Mouse (Mus musculus): ENCODE data around the gene 3110082I17Rik. TPM values are rescaled to one million over a fixed set of nuclear protein-coding genes. Genes with fewer than 3 reads are reported as not detected.

Gene 3110082I17Rik
- polyA plus RNA-seq, 1 experiment, result 16.4 TPM

GRCm38 (mm10) chr5:139366484-139366883 is 93.8 kb downstream of the 3110082I17Rik start:
- 0 out of 2 replicates have a peak overlapping the region, but pooled peaks have one; percentile 7 for H3K4me3 ChIP-seq (ENCODE audit: insufficient read depth, low read length)
- TF ChIP-seq POLR2A (IDR thresholded peaks at IDR 0.05; ENCODE audit: borderline replicate concordance, low read depth, low read length), result no peak
- no peak for TF ChIP-seq CTCF (IDR thresholded peaks at IDR 0.05; ENCODE audit: low read depth, low read length)
- peak overlapping the region; percentile 94 for H3K27ac ChIP-seq (ENCODE audit: insufficient read depth, low read depth, low read length)
- peaks cover 64% of the 10 kb centered on the region for H3K4me1 ChIP-seq (ENCODE audit: control insufficient read depth, insufficient read depth, low read length)

- H3K27ac ChIP-seq (ENCODE audit: insufficient read depth, low read depth, low read length), result peak overlapping the region; percentile 94
- TF ChIP-seq CTCF (IDR thresholded peaks at IDR 0.05; ENCODE audit: low read depth, low read length) (no peak), POLR2A (IDR thresholded peaks at IDR 0.05; ENCODE audit: borderline replicate concordance, low read depth, low read length) (no peak)
- no peak overlapping the region for H3K4me3 ChIP-seq (ENCODE audit: insufficient read depth, low read length)
- peaks cover 62% of the 10 kb centered on the region for H3K4me1 ChIP-seq (ENCODE audit: control insufficient read depth, insufficient read depth, low read length)
Measured at GRCm38 (mm10) chr5:139365827-139366226, 94.5 kb downstream of the 3110082I17Rik start.

GRCm38 (mm10) chr5:139364911-139365571 is 95.3 kb downstream of the 3110082I17Rik start:
- Histone ChIP-seq H3K4me1 (ENCODE audit: control insufficient read depth, insufficient read depth, low read length) (peaks cover 54% of the 10 kb centered on the region), H3K27ac (ENCODE audit: insufficient read depth, low read depth, low read length) (peak overlapping the region; percentile 98), H3K4me3 (ENCODE audit: insufficient read depth, low read length) (peak overlapping the region; percentile 29)
- TF ChIP-seq POLR2A (IDR thresholded peaks at IDR 0.05; ENCODE audit: borderline replicate concordance, low read depth, low read length) (peak; percentile 64; the same call in 1 of the 2 replicates), CTCF (IDR thresholded peaks at IDR 0.05; ENCODE audit: low read depth, low read length) (no peak)

- Histone ChIP-seq H3K27ac (ENCODE audit: insufficient read depth, low read depth, low read length) (peak overlapping the region; percentile 98), H3K4me1 (ENCODE audit: control insufficient read depth, insufficient read depth, low read length) (peaks cover 48% of the 10 kb centered on the region), H3K4me3 (ENCODE audit: insufficient read depth, low read length) (peak overlapping the region; percentile 29)
- TF ChIP-seq POLR2A (IDR thresholded peaks at IDR 0.05; ENCODE audit: borderline replicate concordance, low read depth, low read length), result no peak
- TF ChIP-seq CTCF (IDR thresholded peaks at IDR 0.05; ENCODE audit: low read depth, low read length), result peak; percentile 96
Measured at GRCm38 (mm10) chr5:139364260-139364910, 95.9 kb downstream of the 3110082I17Rik start.

GRCm38 (mm10) chr5:139363858-139364257 is 96.5 kb downstream of the 3110082I17Rik start:
- H3K4me1 ChIP-seq (ENCODE audit: control insufficient read depth, insufficient read depth, low read length), result peaks cover 45% of the 10 kb centered on the region
- H3K27ac ChIP-seq (ENCODE audit: insufficient read depth, low read depth, low read length), result peak overlapping the region; percentile 98
- H3K4me3 ChIP-seq (ENCODE audit: insufficient read depth, low read length), result peak overlapping the region; percentile 13; the same call in 1 of the 2 replicates
- TF ChIP-seq CTCF (IDR thresholded peaks at IDR 0.05; ENCODE audit: low read depth, low read length) (no peak), POLR2A (IDR thresholded peaks at IDR 0.05; ENCODE audit: borderline replicate concordance, low read depth, low read length) (no peak)

GRCm38 (mm10) chr5:139359244-139359643 is 101.1 kb downstream of the 3110082I17Rik start:
- no peak overlapping the region for H3K4me3 ChIP-seq (ENCODE audit: insufficient read depth, low read length)
- no peak overlapping the region for H3K27ac ChIP-seq (ENCODE audit: insufficient read depth, low read depth, low read length)
- no peak for TF ChIP-seq POLR2A (IDR thresholded peaks at IDR 0.05; ENCODE audit: borderline replicate concordance, low read depth, low read length)
- no peak for TF ChIP-seq CTCF (IDR thresholded peaks at IDR 0.05; ENCODE audit: low read depth, low read length)
- H3K4me1 ChIP-seq (ENCODE audit: control insufficient read depth, insufficient read depth, low read length), result peaks cover 12% of the 10 kb centered on the region

- no peak for TF ChIP-seq POLR2A (IDR thresholded peaks at IDR 0.05; ENCODE audit: borderline replicate concordance, low read depth, low read length)
- TF ChIP-seq CTCF (IDR thresholded peaks at IDR 0.05; ENCODE audit: low read depth, low read length), result peak; percentile 74
- Histone ChIP-seq H3K4me3 (ENCODE audit: insufficient read depth, low read length) (no peak overlapping the region), H3K4me1 (ENCODE audit: control insufficient read depth, insufficient read depth, low read length) (peaks cover 8% of the 10 kb centered on the region), H3K27ac (ENCODE audit: insufficient read depth, low read depth, low read length) (no peak overlapping the region)
Measured at GRCm38 (mm10) chr5:139358653-139359052, 101.7 kb downstream of the 3110082I17Rik start.

GRCm38 (mm10) chr5:139355235-139355772 is 105.0 kb downstream of the 3110082I17Rik start:
- Histone ChIP-seq H3K4me3 (ENCODE audit: insufficient read depth, low read length) (no peak overlapping the region), H3K27ac (ENCODE audit: insufficient read depth, low read depth, low read length) (no peak overlapping the region), H3K4me1 (ENCODE audit: control insufficient read depth, insufficient read depth, low read length) (peaks cover 12% of the 10 kb centered on the region)
- peak; percentile 89 for TF ChIP-seq CTCF (IDR thresholded peaks at IDR 0.05; ENCODE audit: low read depth, low read length)
- no peak for TF ChIP-seq POLR2A (IDR thresholded peaks at IDR 0.05; ENCODE audit: borderline replicate concordance, low read depth, low read length)

GRCm38 (mm10) chr5:139353946-139354345 is 106.4 kb downstream of the 3110082I17Rik start:
- no peak overlapping the region for H3K27ac ChIP-seq (ENCODE audit: insufficient read depth, low read depth, low read length)
- H3K4me1 ChIP-seq (ENCODE audit: control insufficient read depth, insufficient read depth, low read length), result peaks cover 12% of the 10 kb centered on the region
- H3K4me3 ChIP-seq (ENCODE audit: insufficient read depth, low read length), result no peak overlapping the region
- no peak for TF ChIP-seq POLR2A (IDR thresholded peaks at IDR 0.05; ENCODE audit: borderline replicate concordance, low read depth, low read length)
- TF ChIP-seq CTCF (IDR thresholded peaks at IDR 0.05; ENCODE audit: low read depth, low read length), result no peak

GRCm38 (mm10) chr5:139353496-139353895 is 106.8 kb downstream of the 3110082I17Rik start:
- no peak overlapping the region for H3K4me3 ChIP-seq (ENCODE audit: insufficient read depth, low read length)
- no peak overlapping the region for H3K27ac ChIP-seq (ENCODE audit: insufficient read depth, low read depth, low read length)
- peak; percentile 63 for TF ChIP-seq CTCF (IDR thresholded peaks at IDR 0.05; ENCODE audit: low read depth, low read length)
- no peak for TF ChIP-seq POLR2A (IDR thresholded peaks at IDR 0.05; ENCODE audit: borderline replicate concordance, low read depth, low read length)
- H3K4me1 ChIP-seq (ENCODE audit: control insufficient read depth, insufficient read depth, low read length), result peaks cover 12% of the 10 kb centered on the region
